Mouse (Mus musculus) liver, embryonic 11.5 days (tissue): ENCODE data around the gene Il17re. TPM values are rescaled to one million over a fixed set of nuclear protein-coding genes. Genes with fewer than 3 reads are reported as not detected.

Experiments used
- ATAC-seq: fragments of 200-750 bp; cut with Nextera tagmentation; replicated peaks from 2 replicates; pipeline ENCODE4 v1.8.0; 2017; ENCODE audit warnings: moderate number of reproducible peaks, mild to moderate bottlenecking, moderate TSS enrichment, moderate library complexity; ENCODE audit not compliant: low FRiP score
- DNase-seq: peaks from one replicate; pipeline ENCODE4 v3.0.0-alpha.2; 2017; ENCODE audit warnings: low spot score
- H3K27ac ChIP-seq: fragments of 300-500 bp; sonication (generic); 2 replicates; pipeline ENCODE4 v1.5.1; 2014; ENCODE audit warnings: mild to moderate bottlenecking, low read depth, low read length, control low read depth
- H3K27me3 ChIP-seq: fragments of 300-500 bp; sonication (generic); replicated peaks from 2 replicates; pipeline ENCODE4 v1.6.1; 2014; ENCODE audit warnings: low read length, mixed read lengths; ENCODE audit not compliant: control insufficient read depth, insufficient read depth
- H3K36me3 ChIP-seq: fragments of 300-500 bp; sonication (generic); 2 replicates; pipeline ENCODE4 v1.6.1; 2014; ENCODE audit warnings: mild to moderate bottlenecking, low read length, moderate library complexity, mixed read lengths; ENCODE audit not compliant: control insufficient read depth, insufficient read depth
- H3K4me1 ChIP-seq: fragments of 300-500 bp; sonication (generic); replicated peaks from 2 replicates; pipeline ENCODE4 v1.6.1; 2014; ENCODE audit warnings: low read length, mixed read lengths; ENCODE audit not compliant: control insufficient read depth, insufficient read depth
- H3K4me2 ChIP-seq: fragments of 300-500 bp; sonication (generic); 2 replicates; pipeline ENCODE4 v1.6.1; 2014; ENCODE audit warnings: mild to moderate bottlenecking, control low read depth, moderate library complexity
- H3K4me3 ChIP-seq: fragments of 300-500 bp; sonication (generic); 2 replicates; pipeline ENCODE4 v1.5.1; 2014; ENCODE audit warnings: low read depth, low read length, control low read depth
- H3K9ac ChIP-seq: fragments of 300-500 bp; sonication (generic); 2 replicates; pipeline ENCODE4 v1.6.1; 2014; ENCODE audit warnings: low read depth, low read length, control low read depth
- H3K9me3 ChIP-seq: fragments of 300-500 bp; sonication (generic); 2 replicates; pipeline ENCODE4 v1.6.1; 2016; ENCODE audit warnings: low read length, inconsistent platforms, mixed read lengths; ENCODE audit not compliant: control insufficient read depth
- WGBS: fragments of 180-500 bp; shearing (Covaris S2); extraction: QIAGEN DNeasy Blood & Tissue Kit; methylation state at CpG from one replicate; pipeline ENCODE4 v1.1.7; 2014; 5-methylcytosine and 5-hydroxymethylcytosine counted together
- polyA plus RNA-seq: library from polyadenylated mRNA; unstranded; fragments of >200 nt; fragmentation: Nextera tagmentation; extraction: Ambion mirVana; gene quantifications from 2 replicates; pipeline ENCODE4 v1.2.1, GENCODE M21; 2014

The Il17re gene
- polyA plus RNA-seq, 1 experiment from 2014 or later, result 1.5 TPM

- no peak for ATAC-seq
- 73% methylated on average over 2 of the region's 2 CpGs for WGBS
- peaks cover 42% of the 10 kb centered on the region for H3K27me3 ChIP-seq
Measured at GRCm38 (mm10) chr6:113502801-113503200, 44.5 kb downstream of the Il17re start.

GRCm38 (mm10) chr6:113505689-113506088 lies 47.4 kb downstream of the Il17re start:
- 0 out of 2 replicates have a peak, but pooled peaks cover 3% of the 10 kb centered on the region for H3K4me1 ChIP-seq
- no peak overlapping the region for H3K27ac ChIP-seq
- ATAC-seq (no peak), DNase-seq (no peak)
- H3K4me3 ChIP-seq, result no peak overlapping the region
- no peak overlapping the region for H3K9ac ChIP-seq
- no peak overlapping the region for H3K4me2 ChIP-seq
- H3K9me3 ChIP-seq, result no peaks in the 10 kb centered on the region
- peaks cover 25% of the 10 kb centered on the region for H3K27me3 ChIP-seq
- no peaks in the 10 kb centered on the region for H3K36me3 ChIP-seq
- 72% methylated on average over 1 of the region's 1 CpGs for WGBS

More at GRCm38 (mm10) chr6:113502801-113503200, 44.5 kb downstream of the Il17re start:
- Histone ChIP-seq H3K27ac (no peak overlapping the region), H3K4me3 (no peak overlapping the region), H3K9me3 (no peaks in the 10 kb centered on the region), H3K9ac (no peak overlapping the region), H3K4me1 (0 out of 2 replicates have a peak, but pooled peaks cover 3% of the 10 kb centered on the region), H3K36me3 (no peaks in the 10 kb centered on the region), H3K4me2 (no peak overlapping the region)
- DNase-seq, result no peak

- H3K4me1 ChIP-seq, result no peaks in the 10 kb centered on the region
- H3K9ac ChIP-seq, result no peak overlapping the region
- ATAC-seq, result no peak
- no peak overlapping the region for H3K4me2 ChIP-seq
- DNase-seq, result no peak
- no peaks in the 10 kb centered on the region for H3K36me3 ChIP-seq
- no peaks in the 10 kb centered on the region for H3K9me3 ChIP-seq
- no peak overlapping the region for H3K27ac ChIP-seq
- H3K4me3 ChIP-seq, result no peak overlapping the region
- peaks cover 11% of the 10 kb centered on the region for H3K27me3 ChIP-seq
Measured at GRCm38 (mm10) chr6:113507130-113507529, 48.8 kb downstream of the Il17re start.

- WGBS, result 70% methylated on average over 7 of the region's 7 CpGs
Measured at GRCm38 (mm10) chr6:113508272-113508946, 50.1 kb downstream of the Il17re start.

GRCm38 (mm10) chr6:113508947-113509280 lies 50.6 kb downstream of the Il17re start:
- Histone ChIP-seq H3K4me3 (no peak overlapping the region), H3K36me3 (peaks cover 4% of the 10 kb centered on the region), H3K4me2 (no peak overlapping the region), H3K27me3 (no peaks in the 10 kb centered on the region), H3K9me3 (no peaks in the 10 kb centered on the region), H3K9ac (no peak overlapping the region), H3K4me1 (no peaks in the 10 kb centered on the region), H3K27ac (no peak overlapping the region)
- 67% methylated on average over 5 of the region's 5 CpGs for WGBS
- no peak for DNase-seq
- no peak for ATAC-seq

More at GRCm38 (mm10) chr6:113508272-113508946, 50.1 kb downstream of the Il17re start:
- H3K9me3 ChIP-seq, result no peaks in the 10 kb centered on the region
- H3K4me1 ChIP-seq, result no peaks in the 10 kb centered on the region
- H3K4me2 ChIP-seq, result no peak overlapping the region
- H3K9ac ChIP-seq, result no peak overlapping the region
- H3K4me3 ChIP-seq, result no peak overlapping the region
- DNase-seq (no peak), ATAC-seq (0 out of 2 replicates have a peak, but pooled peaks have one; percentile 43)
- no peak overlapping the region for H3K27ac ChIP-seq
- no peaks in the 10 kb centered on the region for H3K36me3 ChIP-seq
- no peaks in the 10 kb centered on the region for H3K27me3 ChIP-seq

- 91% methylated on average over 6 of the region's 6 CpGs for WGBS
- DNase-seq (no peak), ATAC-seq (no peak)
- H3K4me2 ChIP-seq, result no peak overlapping the region
- H3K9me3 ChIP-seq, result peaks cover 4% of the 10 kb centered on the region; the same call in 1 of the 2 replicates
- no peak overlapping the region for H3K4me3 ChIP-seq
- peaks cover 38% of the 10 kb centered on the region for H3K36me3 ChIP-seq
- no peak overlapping the region for H3K9ac ChIP-seq
- H3K4me1 ChIP-seq, result no peaks in the 10 kb centered on the region
- no peak overlapping the region for H3K27ac ChIP-seq
- H3K27me3 ChIP-seq, result no peaks in the 10 kb centered on the region
Measured at GRCm38 (mm10) chr6:113513944-113514343, 55.7 kb downstream of the Il17re start.

- Histone ChIP-seq H3K27me3 (no peaks in the 10 kb centered on the region), H3K9ac (no peak overlapping the region), H3K36me3 (peaks cover 43% of the 10 kb centered on the region), H3K9me3 (peaks cover 4% of the 10 kb centered on the region; the same call in 1 of the 2 replicates), H3K4me3 (no peak overlapping the region), H3K27ac (no peak overlapping the region), H3K4me1 (no peaks in the 10 kb centered on the region), H3K4me2 (no peak overlapping the region)
- 91% methylated on average over 3 of the region's 3 CpGs for WGBS
- ATAC-seq (no peak), DNase-seq (no peak)
Measured at GRCm38 (mm10) chr6:113514600-113514999, 56.3 kb downstream of the Il17re start.

GRCm38 (mm10) chr6:113517434-113518080 lies 59.3 kb downstream of the Il17re start:
- no peak for ATAC-seq

More at GRCm38 (mm10) chr6:113517434-113518080, 59.3 kb downstream of the Il17re start:
- Histone ChIP-seq H3K4me1 (no peaks in the 10 kb centered on the region), H3K27ac (no peak overlapping the region), H3K4me2 (no peak overlapping the region), H3K4me3 (no peak overlapping the region), H3K36me3 (peaks cover 60% of the 10 kb centered on the region), H3K9ac (no peak overlapping the region), H3K9me3 (peaks cover 4% of the 10 kb centered on the region; the same call in 1 of the 2 replicates), H3K27me3 (no peaks in the 10 kb centered on the region)
- 74% methylated on average over 8 of the region's 8 CpGs for WGBS
- DNase-seq, result no peak
